Mouse (Mus musculus) olfactory bulb, adult 2 months (tissue): Measurements from ENCODE around the gene Pgpep1l.

Experiments used
- CTCF ChIP-seq: fragments of 200-500 bp; IDR thresholded peaks from 2 replicates; pipeline ENCODE4 v1.5.1; 2012; ENCODE audit warnings: low read depth, mild to moderate bottlenecking, low read length, moderate library complexity; ENCODE audit not compliant: insufficient read depth
- POLR2A ChIP-seq: fragments of 200-500 bp; IDR thresholded peaks from 2 replicates; pipeline ENCODE4 v1.6.1; 2012; ENCODE audit warnings: mild to moderate bottlenecking, low read depth, low read length, moderate library complexity; ENCODE audit not compliant: insufficient read depth

DNA sequence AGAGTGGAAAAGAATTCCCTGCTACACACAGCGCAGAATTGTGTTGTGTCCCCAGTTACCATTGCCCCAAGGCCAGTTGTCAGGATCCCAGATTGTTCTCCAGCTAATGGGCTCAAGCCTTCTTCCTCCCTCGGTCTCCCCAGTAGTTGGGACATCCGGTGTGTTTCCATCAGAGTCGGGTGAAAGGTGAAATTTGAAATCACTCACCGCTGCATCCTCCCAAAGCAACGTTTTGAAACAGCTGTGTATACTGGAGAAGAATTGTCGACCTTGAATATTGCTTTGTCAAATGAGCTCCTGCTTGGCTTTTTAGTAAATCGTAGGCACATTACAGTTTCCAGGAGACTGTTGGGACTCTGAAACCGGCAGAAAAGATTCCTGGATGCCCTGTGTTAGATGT lies 10.9 kb upstream of the Pgpep1l start:
- TF ChIP-seq POLR2A: no peak
- no peak for TF ChIP-seq CTCF
